Mouse (Mus musculus) small intestine, adult 2 months (tissue): ENCODE data around the gene Gm20683. TPM values are rescaled to one million over a fixed set of nuclear protein-coding genes. Genes with fewer than 3 reads are reported as not detected.

ENCODE experiments used
- H3K27ac ChIP-seq: fragments of 200-500 bp; 2 replicates; pipeline ENCODE4 v1.5.1; 2012; ENCODE audit warnings: low read depth, low read length, control low read depth, inconsistent platforms; ENCODE audit not compliant: insufficient read depth
- H3K27me3 ChIP-seq: fragments of 200-500 bp; 2 replicates; pipeline ENCODE4 v1.6.1; 2012; ENCODE audit warnings: mild to moderate bottlenecking, moderate library complexity, low read length, inconsistent platforms; ENCODE audit not compliant: control insufficient read depth, insufficient read depth
- H3K36me3 ChIP-seq: fragments of 200-500 bp; 2 replicates; pipeline ENCODE4 v1.6.1; 2012; ENCODE audit warnings: mild to moderate bottlenecking, low read length, control low read depth, inconsistent platforms; ENCODE audit not compliant: control insufficient read depth, insufficient read depth
- H3K4me1 ChIP-seq: fragments of 200-500 bp; 2 replicates; pipeline ENCODE4 v1.6.1; 2012; ENCODE audit warnings: low read length, inconsistent platforms, mixed read lengths; ENCODE audit not compliant: control insufficient read depth, insufficient read depth, insufficient read length
- H3K4me3 ChIP-seq: fragments of 200-500 bp; 2 replicates; pipeline ENCODE4 v1.5.1; 2012; ENCODE audit warnings: low read depth, mild to moderate bottlenecking, control low read depth, inconsistent platforms, low read length, moderate library complexity
- CTCF ChIP-seq: fragments of 200-500 bp; IDR thresholded peaks from 2 replicates; pipeline ENCODE4 v1.5.1; 2012; ENCODE audit warnings: low read depth, mild to moderate bottlenecking, control low read depth, inconsistent platforms, low read length, moderate library complexity, mixed read lengths; ENCODE audit not compliant: insufficient replicate concordance, insufficient read length; ENCODE audit errors: extremely low read depth
- POLR2A ChIP-seq: fragments of 200-500 bp; IDR thresholded peaks from 2 replicates; pipeline ENCODE4 v1.6.1; 2012; ENCODE audit warnings: low read depth, mild to moderate bottlenecking, control low read depth, inconsistent platforms, low read length, moderate library complexity
- WGBS: fragments of 180-500 bp; shearing (Covaris S2); methylation state at CpG from one replicate; pipeline ENCODE4 v1.1.7; 2018; 5-methylcytosine and 5-hydroxymethylcytosine counted together
- polyA plus RNA-seq: library from polyadenylated mRNA; depleted of rRNA; stranded (reverse); fragments of >200 nt; gene quantifications from 2 replicates; pipeline ENCODE4 v1.2.3, GENCODE M21; 2012; rRNA removed

Gene Gm20683
- polyA plus RNA-seq, result 28.3 and 55.5 TPM in 2 replicates

DNA sequence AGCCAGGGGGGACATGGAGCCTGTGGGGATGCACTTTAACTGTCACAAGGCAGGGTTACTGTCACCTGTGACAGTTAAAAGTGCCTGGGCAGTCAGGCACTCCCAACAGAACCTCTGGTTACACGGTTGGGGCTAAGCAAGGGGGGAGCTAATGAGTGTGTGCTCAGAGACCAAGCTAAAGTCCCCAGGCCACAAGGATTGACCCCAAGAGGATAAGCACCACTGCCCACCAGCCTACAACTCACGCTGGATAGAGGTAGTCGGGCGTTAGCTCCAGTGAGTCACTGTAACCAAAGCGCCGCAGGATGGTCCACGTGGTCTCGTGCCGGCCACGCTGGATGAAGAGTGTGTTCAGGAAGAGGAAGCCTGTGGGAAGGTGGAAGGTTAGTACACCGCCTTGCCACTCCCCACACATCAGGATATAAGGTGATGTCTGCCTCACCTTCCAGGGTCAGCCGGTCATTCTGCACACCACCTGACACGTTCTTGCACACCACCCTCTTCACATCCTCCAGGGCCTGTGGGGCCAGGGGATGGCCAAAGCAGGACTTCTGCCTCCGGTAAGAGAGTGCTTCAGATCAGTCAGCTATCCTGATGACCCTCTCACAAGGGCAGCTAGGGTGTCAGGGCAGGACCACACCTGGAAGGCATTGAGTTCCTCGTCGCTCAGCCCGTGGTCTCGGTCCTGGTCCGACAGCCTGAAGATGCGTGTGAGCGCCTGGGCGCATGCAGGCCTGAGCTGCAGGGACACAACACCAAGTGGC, at the start of gene Gm20683:
Gene Gm20683, minus strand, starts transcription at position 647 of the 764 bp plus-strand sequence.
- Histone ChIP-seq H3K36me3 (peaks cover 35% of the 10 kb centered on the region), H3K4me3 (no peak within 1 kb of the TSS), H3K27ac (no peak within 1 kb of the TSS), H3K27me3 (no peaks in the 10 kb centered on the region), H3K4me1 (peaks cover 23% of the 10 kb centered on the region)
- 94% methylated on average over 22 of the region's 22 CpGs for WGBS
- no peak for TF ChIP-seq POLR2A
- no peak for TF ChIP-seq CTCF

DNA sequence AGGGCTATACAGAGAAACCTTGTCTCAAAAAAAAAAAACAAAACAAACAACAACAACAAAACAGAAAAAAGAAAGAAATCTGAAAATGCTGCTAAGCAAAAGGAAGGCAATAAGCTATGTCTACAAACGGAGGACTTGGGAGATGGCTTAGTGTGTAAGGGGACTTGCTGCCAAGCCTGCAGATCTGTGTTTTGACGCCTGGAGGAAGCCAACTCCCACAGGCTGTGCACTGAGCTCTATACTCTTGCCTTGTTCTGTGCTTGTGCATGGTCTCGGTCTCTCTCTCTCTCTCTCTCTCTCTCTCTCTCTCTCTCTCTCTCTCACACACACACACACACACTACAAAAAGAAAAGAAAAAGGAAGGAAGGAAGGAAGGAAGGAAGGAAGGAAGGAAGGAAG, 47.3 kb upstream of the Gm20683 start:
- WGBS, result 86% methylated on average over 3 of the region's 3 CpGs

DNA sequence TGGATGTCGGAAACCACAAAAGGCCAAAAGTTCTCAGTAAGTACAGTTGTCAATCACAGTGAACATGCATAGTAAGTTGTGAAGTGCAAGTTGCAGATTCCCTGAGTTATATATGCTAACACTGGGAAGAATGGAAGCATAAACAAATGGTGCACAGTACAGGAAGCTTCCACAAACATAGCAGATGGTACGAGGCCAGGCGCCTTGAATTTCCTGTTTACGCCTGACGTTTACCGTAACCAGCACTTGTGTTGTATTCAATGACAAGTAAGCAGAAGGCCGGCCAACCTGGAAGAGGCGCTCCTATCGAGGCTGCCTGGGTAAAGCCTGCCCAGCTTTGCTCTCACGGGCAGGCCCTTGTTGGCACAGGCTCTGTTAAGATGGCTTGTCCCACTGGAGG, 45.9 kb upstream of the Gm20683 start:
- H3K4me3 ChIP-seq, result no peak overlapping the region
- no peaks in the 10 kb centered on the region for H3K27me3 ChIP-seq
- WGBS, result 78% methylated on average over 10 of the region's 10 CpGs
- H3K36me3 ChIP-seq, result peaks cover 29% of the 10 kb centered on the region
- TF ChIP-seq POLR2A, result no peak
- TF ChIP-seq CTCF, result no peak
- no peaks in the 10 kb centered on the region for H3K4me1 ChIP-seq
- no peak overlapping the region for H3K27ac ChIP-seq

More for the DNA sequence above, 47.3 kb upstream of the Gm20683 start:
- H3K4me3 ChIP-seq, result no peak overlapping the region
- TF ChIP-seq POLR2A (no peak), CTCF (no peak)
- H3K36me3 ChIP-seq, result peaks cover 16% of the 10 kb centered on the region
- no peak overlapping the region for H3K27ac ChIP-seq
- H3K4me1 ChIP-seq, result no peaks in the 10 kb centered on the region
- H3K27me3 ChIP-seq, result no peaks in the 10 kb centered on the region

- H3K36me3 ChIP-seq, result peaks cover 30% of the 10 kb centered on the region
Measured at GRCm38 (mm10) chr17:25886806-25887205, 45.2 kb upstream of the Gm20683 start.

DNA sequence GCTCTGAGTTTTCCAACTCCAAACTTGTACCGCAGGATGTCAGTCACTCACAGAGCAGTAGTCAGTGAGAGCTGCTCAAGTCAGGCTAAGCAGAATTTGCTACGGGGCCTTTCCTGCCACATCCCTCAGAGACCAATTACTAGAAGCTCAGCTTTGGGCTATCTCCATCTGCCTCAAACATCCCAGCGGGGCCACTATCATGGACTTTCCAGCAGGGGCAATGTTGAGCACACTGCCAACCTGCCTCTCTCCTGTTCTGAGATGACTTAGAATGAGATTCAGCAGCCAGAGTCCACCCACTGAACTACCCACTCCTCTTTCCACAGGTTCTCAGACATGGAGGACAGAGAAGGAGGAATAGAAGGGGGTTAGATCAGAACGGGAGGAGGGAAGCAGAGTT, 44.1 kb upstream of the Gm20683 start:
- no peak overlapping the region for H3K4me3 ChIP-seq
- no peaks in the 10 kb centered on the region for H3K4me1 ChIP-seq
- H3K27ac ChIP-seq, result no peak overlapping the region
- no peak for TF ChIP-seq CTCF
- no peak for TF ChIP-seq POLR2A
- H3K27me3 ChIP-seq, result no peaks in the 10 kb centered on the region
- 72% methylated on average over 4 of the region's 4 CpGs for WGBS
- H3K36me3 ChIP-seq, result peaks cover 30% of the 10 kb centered on the region

More at GRCm38 (mm10) chr17:25886806-25887205, 45.2 kb upstream of the Gm20683 start:
- TF ChIP-seq POLR2A (no peak), CTCF (no peak)
- H3K27ac ChIP-seq, result no peak overlapping the region
- no peaks in the 10 kb centered on the region for H3K4me1 ChIP-seq
- H3K27me3 ChIP-seq, result no peaks in the 10 kb centered on the region
- no peak overlapping the region for H3K4me3 ChIP-seq

DNA sequence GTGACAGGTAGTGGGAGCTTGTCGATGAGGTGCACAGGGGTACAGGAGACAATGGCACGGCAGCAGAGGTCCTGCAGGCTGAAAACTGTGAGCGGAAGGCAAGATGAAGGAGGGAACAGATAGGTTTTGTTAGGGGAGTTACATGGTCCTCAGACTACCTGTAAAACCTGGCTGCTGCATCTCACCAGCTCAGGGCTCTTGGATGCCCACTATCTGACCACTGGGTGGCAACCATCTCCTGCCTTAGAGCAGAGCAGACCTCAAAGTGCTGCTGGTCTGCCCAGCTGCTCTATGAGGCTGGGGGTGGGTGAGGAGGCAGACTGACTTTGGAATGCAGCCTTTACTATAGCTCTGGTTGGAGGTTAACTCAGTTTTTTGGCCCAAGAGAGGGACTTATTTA, 42.3 kb upstream of the Gm20683 start:
- Histone ChIP-seq H3K4me1 (peaks cover 2% of the 10 kb centered on the region), H3K27ac (no peak overlapping the region), H3K36me3 (peaks cover 26% of the 10 kb centered on the region), H3K4me3 (no peak overlapping the region), H3K27me3 (no peaks in the 10 kb centered on the region)
- no peak for TF ChIP-seq POLR2A
- no peak for TF ChIP-seq CTCF
- WGBS, result 93% methylated on average over 3 of the region's 3 CpGs

DNA sequence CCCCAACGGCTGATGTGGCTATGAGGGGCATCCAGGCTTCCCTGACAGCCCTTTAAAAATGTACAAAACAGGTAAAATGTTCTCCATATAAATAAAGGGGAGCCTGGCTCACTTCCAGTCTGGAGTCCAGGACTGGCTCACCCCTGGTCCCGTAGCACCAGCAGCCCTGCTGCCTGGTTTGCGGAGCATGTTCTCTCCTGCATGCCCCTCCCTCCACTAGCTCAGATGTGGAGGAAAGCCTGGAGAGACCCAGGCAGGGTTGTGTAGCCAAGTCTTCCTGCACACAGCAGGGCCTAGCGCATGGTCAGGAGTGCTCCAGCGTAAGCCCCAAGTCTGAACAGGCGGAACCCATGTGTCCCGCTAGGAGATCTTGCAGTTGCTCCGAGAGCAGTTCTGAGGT, 41.7 kb upstream of the Gm20683 start:
- Histone ChIP-seq H3K4me1 (peaks cover 3% of the 10 kb centered on the region), H3K36me3 (peaks cover 26% of the 10 kb centered on the region), H3K4me3 (no peak overlapping the region), H3K27me3 (no peaks in the 10 kb centered on the region), H3K27ac (no peak overlapping the region)
- WGBS, result 89% methylated on average over 8 of the region's 8 CpGs
- TF ChIP-seq POLR2A (no peak), CTCF (no peak)

DNA sequence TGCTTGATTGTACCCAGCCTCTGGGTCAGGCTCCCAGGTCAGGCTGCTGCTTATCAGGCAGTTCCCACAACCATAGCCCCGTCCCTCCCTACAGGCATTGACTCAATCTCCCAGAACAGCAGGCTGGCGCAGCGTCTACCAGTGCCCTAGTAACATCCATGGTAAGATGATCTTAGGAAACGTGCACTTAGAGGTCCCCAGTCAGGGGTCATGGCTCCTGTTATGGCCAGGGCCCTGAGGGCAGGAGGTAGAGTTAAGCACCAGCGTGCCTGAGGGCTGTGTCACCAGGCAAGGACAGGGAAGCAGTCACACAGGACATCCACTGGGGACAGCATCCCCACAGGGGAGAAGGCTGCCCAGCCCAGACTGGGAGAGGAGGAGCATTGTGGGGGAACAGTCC, 40.7 kb upstream of the Gm20683 start:
- Histone ChIP-seq H3K27ac (no peak overlapping the region), H3K27me3 (no peaks in the 10 kb centered on the region), H3K4me1 (peaks cover 3% of the 10 kb centered on the region), H3K4me3 (no peak overlapping the region), H3K36me3 (peaks cover 31% of the 10 kb centered on the region)
- WGBS, result 73% methylated on average over 5 of the region's 5 CpGs
- TF ChIP-seq CTCF (no peak), POLR2A (no peak)
